Mouse (Mus musculus): ENCODE data around the gene Cirbp. TPM values are rescaled to one million over a fixed set of nuclear protein-coding genes. Genes with fewer than 3 reads are reported as not detected.
"Not testable (repeated sequence)": the region's sequence is repeated elsewhere in the genome, so short reads cannot be mapped to it uniquely, and the experiment has no call there.

Cirbp gene
- total RNA-seq, 1 experiment: 69.6 TPM

GRCm38 (mm10) chr10:80208841-80209371, 43.1 kb downstream of the Cirbp start:
- DNase-seq (ENCODE audit: low read depth, low spot score): no peak
- Histone ChIP-seq H3K36me3 (ENCODE audit: control insufficient read depth, insufficient read depth, low read length, poor library complexity, severe bottlenecking) (no peaks in the 10 kb centered on the region), H3K9ac (ENCODE audit: insufficient read depth, low read depth, low read length, poor library complexity, severe bottlenecking) (peak overlapping the region; percentile 41), H3K9me3 (ENCODE audit: control insufficient read depth, insufficient read depth, low read depth, low read length) (no peaks in the 10 kb centered on the region), H3K27ac (ENCODE audit: insufficient read depth, low read depth, low read length, poor library complexity, severe bottlenecking) (no peak overlapping the region), H3K4me3 (ENCODE audit: insufficient read depth in 1 of 2, low read depth in 1 of 2, low read length in 2 of 2, poor library complexity in 1 of 2, severe bottlenecking in 1 of 2) (peak overlapping the region in 1 of 2 experiments; percentile 42; a peak in 2 of 4 replicates), H3K4me1 (ENCODE audit: control insufficient read depth in 2 of 2, insufficient read depth in 2 of 2, low read length in 2 of 2, poor library complexity in 1 of 2) (peaks cover under 1 to 17% of the 10 kb centered on the region in 2 experiments; a peak in 2 of 4 replicates)
- TF ChIP-seq ZC3H11A (IDR thresholded peaks at IDR 0.05; ENCODE audit: borderline replicate concordance, low read depth, low read length) (no peak), MAFK (IDR thresholded peaks at IDR 0.05; ENCODE audit: insufficient read depth, low read depth, low read length) (no peak), CHD2 (IDR thresholded peaks at IDR 0.05; ENCODE audit: low read depth, low read length) (no peak), ZNF384 (IDR thresholded peaks at IDR 0.05; ENCODE audit: low read depth, low read length) (no peak), HCFC1 (IDR thresholded peaks at IDR 0.05; ENCODE audit: borderline replicate concordance, insufficient read depth, low read length) (no peak)
- in situ Hi-C loops (cut with MboI; ENCODE audit: low sequenced_read_pairs in 2 of 2, unreplicated experiment in 2 of 2): no loop called here

- peaks cover 2 to 15% of the 10 kb centered on the region in 2 experiments; a peak in 3 of 4 replicates for H3K4me1 ChIP-seq (ENCODE audit: control insufficient read depth in 2 of 2, insufficient read depth in 2 of 2, low read length in 2 of 2, poor library complexity in 1 of 2)
- in situ Hi-C loops (cut with MboI; ENCODE audit: low sequenced_read_pairs in 2 of 2, unreplicated experiment in 2 of 2); H3K36me3 ChIP-seq (ENCODE audit: control insufficient read depth, insufficient read depth, low read length, poor library complexity, severe bottlenecking): not testable (repeated sequence)
These were observed 45.8 kb downstream of the Cirbp start for GRCm38 (mm10) chr10:80211547-80212103.

GRCm38 (mm10) chr10:80215048-80215772, 49.4 kb downstream of the Cirbp start:
- DNase-seq (ENCODE audit: low read depth, low spot score): no peak
- H3K36me3 ChIP-seq (ENCODE audit: control insufficient read depth, insufficient read depth, low read length, poor library complexity, severe bottlenecking): no peaks in the 10 kb centered on the region
- H3K4me3 ChIP-seq (ENCODE audit: insufficient read depth in 1 of 2, low read depth in 1 of 2, low read length in 2 of 2, poor library complexity in 1 of 2, severe bottlenecking in 1 of 2): no peak overlapping the region
- peak overlapping the region; percentile 23; the same call in 1 of the 2 replicates for H3K9ac ChIP-seq (ENCODE audit: insufficient read depth, low read depth, low read length, poor library complexity, severe bottlenecking)
- H3K9me3 ChIP-seq (ENCODE audit: control insufficient read depth, insufficient read depth, low read depth, low read length): no peaks in the 10 kb centered on the region
- peaks cover 2 to 8% of the 10 kb centered on the region in 2 experiments; a peak in 3 of 4 replicates for H3K4me1 ChIP-seq (ENCODE audit: control insufficient read depth in 2 of 2, insufficient read depth in 2 of 2, low read length in 2 of 2, poor library complexity in 1 of 2)
- in situ Hi-C loops (cut with MboI; ENCODE audit: low sequenced_read_pairs in 2 of 2, unreplicated experiment in 2 of 2): no loop called here
- TF ChIP-seq ZNF384 (IDR thresholded peaks at IDR 0.05; ENCODE audit: low read depth, low read length): no peak
- no peak for TF ChIP-seq HCFC1 (IDR thresholded peaks at IDR 0.05; ENCODE audit: borderline replicate concordance, insufficient read depth, low read length)
- no peak for TF ChIP-seq MAFK (IDR thresholded peaks at IDR 0.05; ENCODE audit: insufficient read depth, low read depth, low read length)
- H3K27ac ChIP-seq (ENCODE audit: insufficient read depth, low read depth, low read length, poor library complexity, severe bottlenecking): no peak overlapping the region

More at GRCm38 (mm10) chr10:80211547-80212103, 45.8 kb downstream of the Cirbp start:
- not testable (repeated sequence) for H3K9ac ChIP-seq (ENCODE audit: insufficient read depth, low read depth, low read length, poor library complexity, severe bottlenecking); H3K9me3 ChIP-seq (ENCODE audit: control insufficient read depth, insufficient read depth, low read depth, low read length); H3K4me3 ChIP-seq (ENCODE audit: insufficient read depth in 1 of 2, low read depth in 1 of 2, low read length in 2 of 2, poor library complexity in 1 of 2, severe bottlenecking in 1 of 2); DNase-seq (ENCODE audit: low read depth, low spot score); H3K27ac ChIP-seq (ENCODE audit: insufficient read depth, low read depth, low read length, poor library complexity, severe bottlenecking)
- peak; percentile 92 for TF ChIP-seq ZNF384 (IDR thresholded peaks at IDR 0.05; ENCODE audit: low read depth, low read length)

- TF ChIP-seq CHD2 (IDR thresholded peaks at IDR 0.05; ENCODE audit: low read depth, low read length): no peak
- TF ChIP-seq HCFC1 (IDR thresholded peaks at IDR 0.05; ENCODE audit: borderline replicate concordance, insufficient read depth, low read length): no peak
- in situ Hi-C loops (cut with MboI; ENCODE audit: low sequenced_read_pairs in 2 of 2, unreplicated experiment in 2 of 2): no loop called here
These were observed 54.9 kb downstream of the Cirbp start for GRCm38 (mm10) chr10:80220676-80221075.

More at GRCm38 (mm10) chr10:80220676-80221075, 54.9 kb downstream of the Cirbp start:
- Histone ChIP-seq H3K36me3 (ENCODE audit: control insufficient read depth, insufficient read depth, low read length, poor library complexity, severe bottlenecking) (no peaks in the 10 kb centered on the region), H3K9me3 (ENCODE audit: control insufficient read depth, insufficient read depth, low read depth, low read length) (no peaks in the 10 kb centered on the region), H3K27ac (ENCODE audit: insufficient read depth, low read depth, low read length, poor library complexity, severe bottlenecking) (no peak overlapping the region), H3K4me1 (ENCODE audit: control insufficient read depth in 2 of 2, insufficient read depth in 2 of 2, low read length in 2 of 2, poor library complexity in 1 of 2) (peaks cover 2 to 16% of the 10 kb centered on the region in 2 experiments; a peak in 3 of 4 replicates), H3K9ac (ENCODE audit: insufficient read depth, low read depth, low read length, poor library complexity, severe bottlenecking) (no peak overlapping the region), H3K4me3 (ENCODE audit: insufficient read depth in 1 of 2, low read depth in 1 of 2, low read length in 2 of 2, poor library complexity in 1 of 2, severe bottlenecking in 1 of 2) (peak overlapping the region; percentile 1 to 41; a peak in 2 of 4 replicates)
- DNase-seq (ENCODE audit: low read depth, low spot score): no peak

Other genes with a start within 250 kb of the Cirbp start
- gene Kiss1r, start 249.0 kb upstream of the Cirbp start, total RNA-seq (2012; rRNA removed): 0.85 and 2.4 TPM in 2 replicates
- 24.0 and 28.2 TPM in 2 replicates for gene R3hdm4, start 244.8 kb upstream of the Cirbp start, total RNA-seq (2012; rRNA removed)
- gene Arid3a, start 238.9 kb upstream of the Cirbp start, total RNA-seq (2012; rRNA removed): 10.8 and 16.3 TPM in 2 replicates
- gene Wdr18, start 205.8 kb upstream of the Cirbp start, total RNA-seq (2012; rRNA removed): 155 and 195 TPM in 2 replicates
- gene Grin3b, start 195.3 kb upstream of the Cirbp start, total RNA-seq (2012; rRNA removed): 0.36 and 0.74 TPM in 2 replicates
- 127 and 220 TPM in 2 replicates for gene Tmem259, start 181.7 kb upstream of the Cirbp start, total RNA-seq (2012; rRNA removed)
- gene Cnn2, start 177.4 kb upstream of the Cirbp start, total RNA-seq (2012; rRNA removed): 94.1 and 159 TPM in 2 replicates
- 8.8 and 18.9 TPM in 2 replicates for gene Abca7, start 169.5 kb upstream of the Cirbp start, total RNA-seq (2012; rRNA removed)
- gene Arhgap45, start 149.3 kb upstream of the Cirbp start, total RNA-seq (2012; rRNA removed): 17.0 and 20.9 TPM in 2 replicates
- gene Polr2e, start 126.2 kb upstream of the Cirbp start, total RNA-seq (2012; rRNA removed): 266 and 293 TPM in 2 replicates
- gene Gpx4, start 118.8 kb upstream of the Cirbp start, total RNA-seq (2012; rRNA removed): 1,456 and 1,919 TPM in 2 replicates
- 36.6 and 49.3 TPM in 2 replicates for gene Sbno2, start 60.4 kb upstream of the Cirbp start, total RNA-seq (2012; rRNA removed)
- 124 and 141 TPM in 2 replicates for gene Stk11, start 50.2 kb upstream of the Cirbp start, total RNA-seq (2012; rRNA removed)
- gene Atp5d, start 27.4 kb upstream of the Cirbp start, total RNA-seq (2012; rRNA removed): 217 and 226 TPM in 2 replicates
- 20.9 and 41.0 TPM in 2 replicates for gene Cbarp, start 25.1 kb upstream of the Cirbp start, total RNA-seq (2012; rRNA removed)
- 38.3 and 42.6 TPM in 2 replicates for gene Midn, start 17.7 kb upstream of the Cirbp start, total RNA-seq (2012; rRNA removed)
- 25.4 and 31.2 TPM in 2 replicates for gene 1600002K03Rik, start 7.0 kb downstream of the Cirbp start, total RNA-seq (2012; rRNA removed)
- 2.7 and 3.4 TPM in 2 replicates for gene Efna2, start 13.5 kb downstream of the Cirbp start, total RNA-seq (2012; rRNA removed)
- 80.8 and 115 TPM in 2 replicates for gene Mum1, start 60.4 kb downstream of the Cirbp start, total RNA-seq (2012; rRNA removed)
- 205 and 290 TPM in 2 replicates for gene Ndufs7, start 83.1 kb downstream of the Cirbp start, total RNA-seq (2012; rRNA removed)
- 2.9 and 3.0 TPM in 2 replicates for gene Gamt, start 95.0 kb downstream of the Cirbp start, total RNA-seq (2012; rRNA removed)
- gene Dazap1, start 95.5 kb downstream of the Cirbp start, total RNA-seq (2012; rRNA removed): 121 and 154 TPM in 2 replicates
- 2,505 and 2,820 TPM in 2 replicates for gene Rps15, start 126.5 kb downstream of the Cirbp start, total RNA-seq (2012; rRNA removed)
- 4.4 and 4.6 TPM in 2 replicates for gene Apc2, start 130.0 kb downstream of the Cirbp start, total RNA-seq (2012; rRNA removed)
- 29.6 and 33.4 TPM in 2 replicates for gene 2310011J03Rik, start 154.6 kb downstream of the Cirbp start, total RNA-seq (2012; rRNA removed)
- gene Pcsk4, start 163.5 kb downstream of the Cirbp start, total RNA-seq (2012; rRNA removed): 1.4 and 3.3 TPM in 2 replicates
- 13.3 and 21.8 TPM in 2 replicates for gene Reep6, start 164.0 kb downstream of the Cirbp start, total RNA-seq (2012; rRNA removed)
- 2.1 and 2.4 TPM in 2 replicates for gene Adamtsl5, start 182.4 kb downstream of the Cirbp start, total RNA-seq (2012; rRNA removed)
- gene Plk5, start 190.5 kb downstream of the Cirbp start, total RNA-seq (2012; rRNA removed): 6.0 and 17.4 TPM in 2 replicates
- gene Mex3d, start 221.7 kb downstream of the Cirbp start, total RNA-seq (2012; rRNA removed): 27.1 and 28.9 TPM in 2 replicates
- 131 and 134 TPM in 2 replicates for gene Mbd3, start 233.6 kb downstream of the Cirbp start, total RNA-seq (2012; rRNA removed)
- gene Uqcr11, start 240.8 kb downstream of the Cirbp start, total RNA-seq (2012; rRNA removed): 995 and 1,362 TPM in 2 replicates

Data from ES-E14 (cell line).